Comparison of ENCODE assay signal across 23 mouse cellular contexts in the genomic region with DNA sequence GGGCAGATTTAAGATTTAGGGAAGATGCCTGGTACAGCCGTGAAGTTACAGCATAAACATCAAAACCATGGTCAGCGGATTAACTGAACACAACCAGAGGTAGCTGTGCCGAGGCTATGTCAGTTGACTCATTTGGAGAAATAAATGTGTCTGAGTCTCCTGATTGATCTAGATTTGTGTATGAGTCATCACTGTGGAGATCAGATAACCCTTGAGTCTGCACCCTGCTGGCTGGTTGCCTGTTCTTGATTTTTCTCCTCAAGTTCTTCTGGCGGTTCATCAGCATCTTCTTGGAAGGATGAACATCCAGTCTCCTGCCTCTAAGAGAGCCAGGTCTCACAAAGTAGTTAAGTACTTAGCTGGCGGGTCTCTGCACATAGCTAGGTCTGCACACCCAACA.
A peak's percentile ranks its signal among the peaks of the same experiment; 100 is the strongest.
DNase-seq lines count a peak whose midpoint lies in the region; ATAC-seq and TF ChIP-seq lines count a peak whose summit lies in the region.
"Had no signal": no experiment of that assay in that cellular context is flagged by ENCODE, and none has a peak within 500 bp of the region (broad histone marks: within the 10 kb centered on the region; RNA-seq: fewer than 3 reads in every experiment).

No protein-coding gene starts in this region.

- intact Hi-C loops in gastrocnemius, adult 2 months (cut with DNase I): no loop called here

- ATAC-seq in CD4-positive, CD25-positive, alpha-beta regulatory T cell, adult 4 months: peak; percentile 57
- ATAC-seq in hindbrain, embryonic 12.5 days (ENCODE audit: low FRiP score): no peak
- ATAC-seq: forebrain, embryonic 15.5 days; hindbrain, embryonic 16.5 days; liver, embryonic 12.5 days had no signal

- no peak for TF ChIP-seq CTCF in gastrocnemius, adult 2 months (IDR thresholded peaks at IDR 0.05)

- H3K27me3 ChIP-seq in hindbrain, embryonic 12.5 days: no peaks in the 10 kb centered on the region
- H3K27me3 ChIP-seq: embryonic facial prominence, embryonic 12.5 days; forebrain, embryonic 15.5 days; liver, embryonic 12.5 days; lung, embryonic 15.5 days; neural tube, embryonic 15.5 days had no signal

- no peak overlapping the region for H3K9ac ChIP-seq in hindbrain, embryonic 12.5 days
- H3K9ac ChIP-seq: embryonic facial prominence, embryonic 12.5 days; forebrain, embryonic 15.5 days; liver, embryonic 12.5 days; lung, embryonic 15.5 days; neural tube, embryonic 15.5 days had no signal

- no peak overlapping the region for H3K4me3 ChIP-seq in gastrocnemius, adult 2 months
- H3K4me3 ChIP-seq in hindbrain, embryonic 12.5 days: no peak overlapping the region
- H3K4me3 ChIP-seq: embryonic facial prominence, embryonic 12.5 days; forebrain, embryonic 15.5 days; heart, embryonic 10.5 days; liver, embryonic 12.5 days; lung, embryonic 15.5 days; myocyte; neural tube, embryonic 15.5 days had no signal

- peak overlapping the region; percentile 62 for H3K27ac ChIP-seq in gastrocnemius, adult 2 months
- no peak overlapping the region for H3K27ac ChIP-seq in hindbrain, embryonic 12.5 days
- H3K27ac ChIP-seq: embryonic facial prominence, embryonic 12.5 days; forebrain, embryonic 15.5 days; heart, embryonic 10.5 days; liver, embryonic 12.5 days; lung, embryonic 15.5 days; neural tube, embryonic 15.5 days had no signal

- no peak overlapping the region for H3K4me2 ChIP-seq in hindbrain, embryonic 12.5 days (replicated peaks)
- H3K4me2 ChIP-seq: embryonic facial prominence, embryonic 12.5 days; forebrain, embryonic 15.5 days; liver, embryonic 12.5 days; lung, embryonic 15.5 days; neural tube, embryonic 15.5 days had no signal

- H3K36me3 ChIP-seq in hindbrain, embryonic 12.5 days: peaks cover 2% of the 10 kb centered on the region; the same call in 1 of the 2 replicates
- H3K36me3 ChIP-seq: forebrain, embryonic 15.5 days; lung, embryonic 15.5 days had no signal

- DNase-seq in gastrocnemius, adult 2 months: peak; percentile 47
- DNase-seq in gastrocnemius, postnatal 4 days (ENCODE audit: low spot score in 2 of 2): no peak
- DNase-seq in 3T3-L1 (ENCODE audit: low read depth, low spot score): peak; percentile 47
- peak; percentile 21 to 32 for DNase-seq in gastrocnemius, adult 8-10 months (ENCODE audit: low spot score in 2 of 2)
- DNase-seq in cerebellum, adult 8-10 months: no peak
- DNase-seq: cerebellum, adult 11-12 months; heart, postnatal 36 days; kidney, adult 8-10 months; kidney, postnatal 4 days; layer of hippocampus, postnatal 36 days; left cerebral cortex, postnatal 4 days; midbrain, embryonic 14.5 days; thymus, postnatal 4 days had no signal

- 94% methylated on average over 5 of the region's 5 CpGs for WGBS in hindbrain, embryonic 12.5 days

- no peaks in the 10 kb centered on the region for H3K4me1 ChIP-seq in hindbrain, embryonic 12.5 days
- H3K4me1 ChIP-seq: embryonic facial prominence, embryonic 12.5 days; neural tube, embryonic 15.5 days had no signal

- no peaks in the 10 kb centered on the region for H3K9me3 ChIP-seq in hindbrain, embryonic 12.5 days (replicated peaks)
- H3K9me3 ChIP-seq: embryonic facial prominence, embryonic 12.5 days; forebrain, embryonic 15.5 days; heart, embryonic 10.5 days; liver, embryonic 12.5 days; lung, embryonic 15.5 days; neural tube, embryonic 15.5 days had no signal

Comparison
In these comparisons a context has a peak if more than half of its experiments do, and no peak if none do; other contexts are left out.
1. DNase-seq: peak in gastrocnemius, adult 2 months (single experiment), 3T3-L1 (single experiment) and gastrocnemius, adult 8-10 months (2 of 2); none in gastrocnemius, postnatal 4 days (0 of 2) and cerebellum, adult 8-10 months (single experiment).